Mouse (Mus musculus): ENCODE results near the gene Igsf8. TPM values are rescaled to one million over a fixed set of nuclear protein-coding genes. Genes with fewer than 3 reads are reported as not detected.

Igsf8 gene
- total RNA-seq, 2 experiments from 2014 or later, result 24.8 to 26.9 TPM

GRCm38 (mm10) chr1:172343914-172344313 is 82.5 kb downstream of the Igsf8 start:
- no peak for DNase-seq (ENCODE audit: low spot score in 2 of 2)

- DNase-seq (ENCODE audit: low spot score in 2 of 2), result no peak
These were observed 83.4 kb downstream of the Igsf8 start for GRCm38 (mm10) chr1:172344820-172345219.

- no peak for DNase-seq (ENCODE audit: low spot score in 2 of 2)
These were observed 85.3 kb downstream of the Igsf8 start for GRCm38 (mm10) chr1:172346707-172347106.

GRCm38 (mm10) chr1:172347382-172347781 is 85.9 kb downstream of the Igsf8 start:
- no peak for DNase-seq (ENCODE audit: low spot score in 2 of 2)

- DNase-seq (ENCODE audit: low spot score in 2 of 2), result no peak
These were observed 88.1 kb downstream of the Igsf8 start for GRCm38 (mm10) chr1:172349504-172349903.

- DNase-seq (ENCODE audit: low spot score in 2 of 2), result no peak
These were observed 88.7 kb downstream of the Igsf8 start for GRCm38 (mm10) chr1:172349916-172350812.

GRCm38 (mm10) chr1:172352001-172352400 is 90.6 kb downstream of the Igsf8 start:
- DNase-seq (ENCODE audit: low spot score in 2 of 2), result no peak

- DNase-seq (ENCODE audit: low spot score in 2 of 2), result no peak
These were observed 91.0 kb downstream of the Igsf8 start for GRCm38 (mm10) chr1:172352453-172352852.

GRCm38 (mm10) chr1:172355336-172355735 is 93.9 kb downstream of the Igsf8 start:
- no peak for DNase-seq (ENCODE audit: low spot score in 2 of 2)

GRCm38 (mm10) chr1:172357550-172357949 is 96.1 kb downstream of the Igsf8 start:
- DNase-seq (ENCODE audit: low spot score in 2 of 2), result peak in 1 of 2 experiments; percentile 50

GRCm38 (mm10) chr1:172358341-172358740 is 96.9 kb downstream of the Igsf8 start:
- no peak for DNase-seq (ENCODE audit: low spot score in 2 of 2)

GRCm38 (mm10) chr1:172364684-172365083 is 103.2 kb downstream of the Igsf8 start:
- DNase-seq (ENCODE audit: low spot score in 2 of 2), result peak in 1 of 2 experiments; percentile 33

GRCm38 (mm10) chr1:172368768-172369418 is 107.5 kb downstream of the Igsf8 start:
- DNase-seq (ENCODE audit: low spot score in 2 of 2), result peak in 1 of 2 experiments; percentile 49

Other genes with a start within 250 kb of the Igsf8 start
- gene Vangl2, start 233.2 kb upstream of the Igsf8 start, total RNA-seq (2021), result 10 to 100 TPM in 1 of 2 experiments, 1 to 10 TPM in 1; 9.6 to 10.4 TPM
- not detected for gene Nhlh1, start 204.1 kb upstream of the Igsf8 start, total RNA-seq (2021)
- 100 to 1,000 TPM; 162 to 172 TPM for gene Copa, start 179.1 kb upstream of the Igsf8 start, total RNA-seq (2021)
- 10 to 100 TPM; 62.9 to 65.4 TPM for gene Ncstn, start 178.8 kb upstream of the Igsf8 start, total RNA-seq (2021)
- 100 to 1,000 TPM; 130 to 147 TPM for gene Pex19, start 134.9 kb upstream of the Igsf8 start, total RNA-seq (2021)
- gene Dcaf8, start 113.6 kb upstream of the Igsf8 start, total RNA-seq (2021), result 100 to 1,000 TPM; 139 to 169 TPM
- 100 to 1,000 TPM; 113 TPM for gene Pea15a, start 54.8 kb upstream of the Igsf8 start, total RNA-seq (2021)
- 1,000 to 10,000 TPM; 2,015 to 2,024 TPM for gene Casq1, start 41.8 kb upstream of the Igsf8 start, total RNA-seq (2021)
- gene Atp1a4, start 3.2 kb upstream of the Igsf8 start, total RNA-seq (2021), result under 1 TPM; 0.17 to 0.18 TPM
- gene Atp1a2, start 36.4 kb downstream of the Igsf8 start, total RNA-seq (2021), result 100 to 1,000 TPM; 454 to 465 TPM
- not detected for gene Kcnj9, start 67.7 kb downstream of the Igsf8 start, total RNA-seq (2021)
- 1 to 10 TPM; 2.2 to 2.3 TPM for gene Kcnj10, start 79.6 kb downstream of the Igsf8 start, total RNA-seq (2021)
- gene Pigm, start 114.9 kb downstream of the Igsf8 start, total RNA-seq (2021), result 1 to 10 TPM; 7.7 to 9.7 TPM
- under 1 TPM; 0.47 to 0.56 TPM for gene Slamf9, start 213.7 kb downstream of the Igsf8 start, total RNA-seq (2021)
- 1 to 10 TPM; 1.7 to 2.3 TPM for gene Igsf9, start 220.1 kb downstream of the Igsf8 start, total RNA-seq (2021)
- 100 to 1,000 TPM; 146 to 158 TPM for gene Tagln2, start 238.4 kb downstream of the Igsf8 start, total RNA-seq (2021)

Data from gastrocnemius, postnatal 4 days (tissue).